Mouse (Mus musculus): ENCODE data around the gene Iqschfp. TPM values are rescaled to one million over a fixed set of nuclear protein-coding genes. Genes with fewer than 3 reads are reported as not detected.
A peak's percentile ranks its signal among the peaks of the same experiment; 100 is the strongest.
"Not testable (repeated sequence)": the region's sequence is repeated elsewhere in the genome, so short reads cannot be mapped to it uniquely, and the experiment has no call there.

The Iqschfp gene
- polyA plus RNA-seq, 1 experiment from 2014 or later = not detected

- H3K27ac ChIP-seq = no peak overlapping the region
- WGBS = 49% methylated on average over 23 of the region's 23 CpGs
Measured at GRCm38 (mm10) chr3:68056373-68057275, 164.6 kb downstream of the Iqschfp start.

GRCm38 (mm10) chr3:68059162-68059800, 167.2 kb downstream of the Iqschfp start:
- Histone ChIP-seq H3K36me3 (no peaks in the 10 kb centered on the region), H3K9me3 (no peaks in the 10 kb centered on the region), H3K4me1 (peaks cover 6% of the 10 kb centered on the region; the same call in 1 of the 2 replicates), H3K27ac (no peak overlapping the region), H3K4me3 (no peak overlapping the region), H3K27me3 (ENCODE audit: insufficient read depth, poor library complexity, severe bottlenecking) (no peaks in the 10 kb centered on the region)
- DNase-seq (ENCODE audit: low spot score) = no peak
- 47% methylated on average over 2 of the region's 2 CpGs for WGBS

More at GRCm38 (mm10) chr3:68056373-68057275, 164.6 kb downstream of the Iqschfp start:
- H3K36me3 ChIP-seq = no peaks in the 10 kb centered on the region
- no peak for DNase-seq (ENCODE audit: low spot score)
- peak overlapping the region; percentile 45 for H3K4me3 ChIP-seq
- H3K4me1 ChIP-seq = peaks cover 6% of the 10 kb centered on the region; the same call in 1 of the 2 replicates
- H3K9me3 ChIP-seq = no peaks in the 10 kb centered on the region
- H3K27me3 ChIP-seq (ENCODE audit: insufficient read depth, poor library complexity, severe bottlenecking) = no peaks in the 10 kb centered on the region

- DNase-seq (ENCODE audit: low spot score) = no peak
- 37% methylated on average over 12 of the region's 12 CpGs for WGBS
- no peak within 1 kb of the TSS for H3K27ac ChIP-seq
Measured at GRCm38 (mm10) chr3:68064731-68065130, 172.7 kb downstream of the Iqschfp start, which contains the start of gene Schip1. Gene Schip1, plus strand, starts transcription at chr3:68064802.

GRCm38 (mm10) chr3:68071395-68072386, 179.7 kb downstream of the Iqschfp start:
- Histone ChIP-seq H3K4me3 (no peak overlapping the region), H3K36me3 (no peaks in the 10 kb centered on the region), H3K27me3 (ENCODE audit: insufficient read depth, poor library complexity, severe bottlenecking) (no peaks in the 10 kb centered on the region), H3K9me3 (no peaks in the 10 kb centered on the region), H3K4me1 (no peaks in the 10 kb centered on the region), H3K27ac (no peak overlapping the region)
- WGBS = 77% methylated on average over 9 of the region's 9 CpGs
- no peak for DNase-seq (ENCODE audit: low spot score)

More at GRCm38 (mm10) chr3:68064731-68065130, 172.7 kb downstream of the Iqschfp start, which contains the start of gene Schip1:
- Histone ChIP-seq H3K4me3 (no peak within 1 kb of the TSS), H3K9me3 (no peaks in the 10 kb centered on the region), H3K27me3 (ENCODE audit: insufficient read depth, poor library complexity, severe bottlenecking) (no peaks in the 10 kb centered on the region), H3K36me3 (no peaks in the 10 kb centered on the region), H3K4me1 (no peaks in the 10 kb centered on the region)

- H3K36me3 ChIP-seq = no peaks in the 10 kb centered on the region
- no peaks in the 10 kb centered on the region for H3K27me3 ChIP-seq (ENCODE audit: insufficient read depth, poor library complexity, severe bottlenecking)
- no peak for DNase-seq (ENCODE audit: low spot score)
- WGBS = 77% methylated on average over 4 of the region's 4 CpGs
- no peaks in the 10 kb centered on the region for H3K4me1 ChIP-seq
- no peaks in the 10 kb centered on the region for H3K9me3 ChIP-seq
- H3K27ac ChIP-seq = no peak overlapping the region
- H3K4me3 ChIP-seq = no peak overlapping the region
Measured at GRCm38 (mm10) chr3:68077406-68077805, 185.4 kb downstream of the Iqschfp start.

- no peaks in the 10 kb centered on the region for H3K27me3 ChIP-seq (ENCODE audit: insufficient read depth, poor library complexity, severe bottlenecking)
- H3K9me3 ChIP-seq = no peaks in the 10 kb centered on the region
- H3K27ac ChIP-seq = no peak overlapping the region
- H3K36me3 ChIP-seq = no peaks in the 10 kb centered on the region
- H3K4me3 ChIP-seq = no peak overlapping the region
- no peak for DNase-seq (ENCODE audit: low spot score)
- H3K4me1 ChIP-seq = no peaks in the 10 kb centered on the region
- 88% methylated on average over 2 of the region's 2 CpGs for WGBS
Measured at GRCm38 (mm10) chr3:68085024-68085423, 193.0 kb downstream of the Iqschfp start.

GRCm38 (mm10) chr3:68092108-68092507, 200.1 kb downstream of the Iqschfp start:
- Histone ChIP-seq H3K36me3 (no peaks in the 10 kb centered on the region), H3K9me3 (no peaks in the 10 kb centered on the region), H3K27me3 (ENCODE audit: insufficient read depth, poor library complexity, severe bottlenecking) (no peaks in the 10 kb centered on the region), H3K4me3 (no peak overlapping the region), H3K4me1 (no peaks in the 10 kb centered on the region), H3K27ac (no peak overlapping the region)
- DNase-seq (ENCODE audit: low spot score) = no peak
- 78% methylated on average over 4 of the region's 4 CpGs for WGBS

- Histone ChIP-seq H3K27me3 (ENCODE audit: insufficient read depth, poor library complexity, severe bottlenecking) (no peaks in the 10 kb centered on the region), H3K4me3 (no peak overlapping the region), H3K4me1 (no peaks in the 10 kb centered on the region), H3K27ac (no peak overlapping the region), H3K36me3 (no peaks in the 10 kb centered on the region), H3K9me3 (no peaks in the 10 kb centered on the region)
- no peak for DNase-seq (ENCODE audit: low spot score)
- 77% methylated on average over 4 of the region's 4 CpGs for WGBS
Measured at GRCm38 (mm10) chr3:68096724-68097431, 204.8 kb downstream of the Iqschfp start.

- not testable (repeated sequence) for H3K9me3 ChIP-seq; H3K36me3 ChIP-seq; H3K4me3 ChIP-seq; DNase-seq (ENCODE audit: low spot score); H3K4me1 ChIP-seq; H3K27ac ChIP-seq; H3K27me3 ChIP-seq (ENCODE audit: insufficient read depth, poor library complexity, severe bottlenecking)
- WGBS = 83% methylated on average over 6 of the region's 6 CpGs
Measured at GRCm38 (mm10) chr3:68099561-68099960, 207.5 kb downstream of the Iqschfp start.

GRCm38 (mm10) chr3:68101343-68101742, 209.3 kb downstream of the Iqschfp start:
- no peaks in the 10 kb centered on the region for H3K9me3 ChIP-seq
- H3K27me3 ChIP-seq (ENCODE audit: insufficient read depth, poor library complexity, severe bottlenecking) = no peaks in the 10 kb centered on the region
- no peak for DNase-seq (ENCODE audit: low spot score)
- H3K4me1 ChIP-seq = no peaks in the 10 kb centered on the region
- H3K4me3 ChIP-seq = no peak overlapping the region
- no peaks in the 10 kb centered on the region for H3K36me3 ChIP-seq
- H3K27ac ChIP-seq = no peak overlapping the region
- WGBS = 63% methylated on average over 4 of the region's 4 CpGs

GRCm38 (mm10) chr3:68105081-68105685, 213.2 kb downstream of the Iqschfp start:
- Histone ChIP-seq H3K4me3 (no peak overlapping the region), H3K27ac (no peak overlapping the region), H3K9me3 (no peaks in the 10 kb centered on the region), H3K4me1 (no peaks in the 10 kb centered on the region), H3K27me3 (ENCODE audit: insufficient read depth, poor library complexity, severe bottlenecking) (no peaks in the 10 kb centered on the region), H3K36me3 (no peaks in the 10 kb centered on the region)
- no peak for DNase-seq (ENCODE audit: low spot score)
- 61% methylated on average over 2 of the region's 2 CpGs for WGBS

All from heart, embryonic 10.5 days (tissue).